Mouse (Mus musculus): ENCODE measurements around the gene Fabp3. TPM values are rescaled to one million over a fixed set of nuclear protein-coding genes. Genes with fewer than 3 reads are reported as not detected.
A peak's percentile ranks its signal among the peaks of the same experiment; 100 is the strongest.

The Fabp3 gene
- 12.3 and 33.1 TPM in 2 replicates for polyA plus RNA-seq (2016; fragmentation: Nextera tagmentation; extraction: Ambion mirVana)

DNA sequence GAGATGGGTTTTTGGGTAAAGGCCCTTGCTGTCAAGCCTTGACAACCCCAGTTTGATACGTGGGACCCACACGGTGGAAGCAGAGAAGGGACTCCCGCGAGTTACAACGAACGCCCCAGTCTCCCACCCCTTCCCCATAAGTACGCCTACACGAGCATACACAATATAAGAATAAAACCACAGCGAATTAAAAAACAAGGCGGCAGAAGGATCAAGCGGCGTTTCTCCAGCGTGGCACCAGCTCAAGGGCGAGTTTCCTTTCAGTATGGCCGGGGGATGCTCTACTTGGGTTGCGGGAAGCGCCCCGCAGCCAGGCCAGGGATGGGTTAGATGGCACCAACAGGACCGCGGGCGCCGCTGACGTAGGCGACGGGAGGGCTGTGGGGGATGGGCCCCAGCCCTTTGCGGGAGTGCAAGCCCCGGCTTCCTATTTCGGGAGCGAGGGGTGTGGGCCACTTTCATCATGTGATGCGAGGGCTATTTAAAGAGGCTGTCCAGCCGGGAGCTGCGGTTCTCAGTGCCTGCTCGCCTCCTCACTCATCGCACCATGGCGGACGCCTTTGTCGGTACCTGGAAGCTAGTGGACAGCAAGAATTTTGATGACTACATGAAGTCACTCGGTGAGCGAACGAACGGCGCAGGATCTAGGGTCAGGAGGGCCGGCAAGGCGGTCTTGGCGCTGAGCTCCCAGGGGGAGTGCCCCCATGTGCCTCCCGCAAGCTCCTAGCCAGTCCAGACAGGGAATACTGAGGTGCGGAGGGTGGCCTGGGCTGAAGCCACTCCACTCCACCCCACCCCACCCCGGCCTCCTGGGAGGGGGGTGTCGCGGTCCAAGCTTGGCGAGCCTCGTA is at the start of gene Fabp3, which contains the start of gene Gm10570:
Gene Fabp3, plus strand, starts transcription at position 365 of the 851 bp plus-strand sequence.
Gene Gm10570, minus strand, starts transcription at position 444 of the 851 bp plus-strand sequence.
- peaks cover 85% of the 10 kb centered on the region for H3K27me3 ChIP-seq (ENCODE audit: insufficient read depth, poor library complexity, severe bottlenecking)
- H3K4me3 ChIP-seq, result peak within 1 kb of the TSS; percentile 62
- H3K4me1 ChIP-seq (replicated peaks), result peaks cover 38% of the 10 kb centered on the region
- H3K9me3 ChIP-seq, result no peaks in the 10 kb centered on the region
- no peaks in the 10 kb centered on the region for H3K36me3 ChIP-seq
- peak within 1 kb of the TSS; percentile 75 for H3K27ac ChIP-seq
- DNase-seq (ENCODE audit: low spot score), result peak; percentile 68
- under 1% methylated on average over 52 of the region's 52 CpGs for WGBS

DNA sequence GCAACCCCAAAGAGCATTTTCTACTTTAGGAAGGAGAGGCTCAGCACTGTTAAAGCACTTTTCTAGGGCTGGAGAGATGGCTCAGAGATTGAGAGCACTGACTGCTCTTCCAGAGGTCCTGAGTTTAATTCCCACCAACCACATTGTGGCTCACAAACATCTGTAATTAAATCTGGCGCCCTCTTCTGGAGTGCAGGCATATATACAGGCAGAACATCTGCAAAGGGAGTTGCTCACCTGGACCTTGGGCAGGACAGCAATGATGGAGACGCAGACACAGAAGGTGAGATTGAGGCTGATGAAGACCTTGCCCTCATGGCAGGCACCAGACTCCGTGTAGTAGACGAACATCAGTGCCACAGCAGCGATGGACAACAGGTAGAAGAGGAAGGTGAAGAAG is 48.0 kb upstream of the Fabp3 start:
- no peak for DNase-seq (ENCODE audit: low spot score)
- H3K27me3 ChIP-seq (ENCODE audit: insufficient read depth, poor library complexity, severe bottlenecking), result peaks cover 18% of the 10 kb centered on the region
- H3K27ac ChIP-seq, result no peak overlapping the region
- no peaks in the 10 kb centered on the region for H3K9me3 ChIP-seq
- WGBS, result 30% methylated on average over 5 of the region's 5 CpGs
- H3K36me3 ChIP-seq, result peaks cover 82% of the 10 kb centered on the region
- no peak overlapping the region for H3K4me3 ChIP-seq
- peaks cover 24% of the 10 kb centered on the region for H3K4me1 ChIP-seq (replicated peaks)

DNA sequence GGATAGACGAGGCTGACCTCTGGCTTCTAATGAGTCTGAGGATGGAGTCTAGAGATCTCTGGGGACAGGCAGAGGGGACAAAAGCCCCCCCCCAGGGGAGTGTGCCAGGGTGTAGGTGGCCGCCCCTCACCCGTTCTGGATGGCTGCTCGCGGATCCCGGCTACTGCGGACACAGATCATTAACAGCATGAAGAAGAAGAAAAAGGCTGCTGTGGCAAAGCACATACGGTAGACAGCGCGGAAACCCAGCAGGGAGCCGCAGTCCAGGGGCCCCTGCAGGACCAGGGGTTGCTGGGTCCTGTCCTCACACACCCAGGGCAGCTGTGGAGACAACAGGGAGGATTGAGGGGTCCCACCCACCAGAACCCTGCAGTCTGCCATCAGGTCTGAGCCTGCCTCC is 44.3 kb upstream of the Fabp3 start:
- H3K4me1 ChIP-seq (replicated peaks), result peaks cover 49% of the 10 kb centered on the region
- no peaks in the 10 kb centered on the region for H3K9me3 ChIP-seq
- H3K27ac ChIP-seq, result peak overlapping the region; percentile 54; the same call in 1 of the 2 replicates
- WGBS, result 16% methylated on average over 11 of the region's 11 CpGs
- peaks cover 48% of the 10 kb centered on the region for H3K36me3 ChIP-seq
- DNase-seq (ENCODE audit: low spot score), result no peak
- H3K27me3 ChIP-seq (ENCODE audit: insufficient read depth, poor library complexity, severe bottlenecking), result peaks cover 24% of the 10 kb centered on the region
- peak overlapping the region; percentile 14; the same call in 1 of the 2 replicates for H3K4me3 ChIP-seq

DNA sequence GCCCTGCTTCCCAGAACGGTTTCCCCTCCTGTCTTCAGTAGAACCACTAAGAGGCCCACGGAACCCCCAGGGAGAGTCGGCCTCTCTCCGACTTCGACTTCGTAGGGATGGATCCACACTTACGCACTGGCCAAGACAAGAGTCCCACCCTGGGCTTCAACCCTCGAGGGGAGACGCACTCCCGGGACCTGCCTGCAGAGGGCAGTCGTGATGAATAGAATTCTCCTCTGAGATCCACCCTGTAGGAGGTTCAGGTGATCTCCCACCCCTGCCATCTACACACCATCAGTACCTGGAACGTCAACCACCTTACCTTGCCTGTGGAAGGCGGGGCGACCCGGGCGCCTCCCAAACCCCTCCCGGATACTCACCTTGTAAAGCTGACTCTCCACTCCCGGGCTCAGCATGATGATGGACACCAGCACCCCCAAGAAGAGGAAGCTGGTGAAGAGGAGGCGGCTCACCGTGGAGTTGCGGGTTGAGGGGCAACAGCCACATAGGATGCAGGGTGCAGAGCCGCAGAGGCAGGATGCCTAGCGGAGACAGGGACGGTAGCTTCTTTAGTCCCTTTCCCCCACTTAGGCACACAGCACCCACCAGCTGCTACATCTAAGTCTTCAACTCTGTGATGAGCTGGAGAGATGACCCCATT is 43.6 kb upstream of the Fabp3 start:
- Histone ChIP-seq H3K27ac (peak overlapping the region; percentile 54; the same call in 1 of the 2 replicates), H3K9me3 (no peaks in the 10 kb centered on the region), H3K4me1 (replicated peaks) (peaks cover 49% of the 10 kb centered on the region), H3K4me3 (peak overlapping the region; percentile 14; the same call in 1 of the 2 replicates), H3K27me3 (ENCODE audit: insufficient read depth, poor library complexity, severe bottlenecking) (peaks cover 24% of the 10 kb centered on the region), H3K36me3 (peaks cover 41% of the 10 kb centered on the region)
- DNase-seq (ENCODE audit: low spot score), result peak; percentile 79
- WGBS, result 22% methylated on average over 24 of the region's 24 CpGs

DNA sequence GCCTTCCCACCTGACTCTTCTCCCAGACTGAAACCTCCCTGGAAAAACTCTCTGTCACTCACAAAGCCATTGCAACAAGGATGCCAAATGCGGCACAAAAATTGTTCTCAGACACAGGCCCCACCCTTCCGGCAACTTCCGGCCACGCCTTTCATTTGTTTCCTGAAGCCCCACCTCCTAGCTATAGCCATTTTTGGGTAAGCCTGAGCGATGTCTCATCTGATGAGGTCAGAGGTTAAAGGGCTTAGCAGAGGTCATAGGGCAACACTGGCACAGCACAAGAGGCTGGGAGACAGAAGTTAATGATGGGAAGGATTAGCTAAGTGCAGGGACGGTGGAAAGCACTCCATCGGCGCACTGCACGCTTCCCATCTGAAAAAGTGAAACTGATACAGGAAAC is 41.8 kb upstream of the Fabp3 start:
- WGBS, result 64% methylated on average over 9 of the region's 9 CpGs
- peaks cover 30% of the 10 kb centered on the region for H3K36me3 ChIP-seq
- peaks cover 24% of the 10 kb centered on the region for H3K27me3 ChIP-seq (ENCODE audit: insufficient read depth, poor library complexity, severe bottlenecking)
- no peak overlapping the region for H3K27ac ChIP-seq
- H3K4me3 ChIP-seq, result no peak overlapping the region
- H3K4me1 ChIP-seq (replicated peaks), result peaks cover 49% of the 10 kb centered on the region
- DNase-seq (ENCODE audit: low spot score), result no peak
- no peaks in the 10 kb centered on the region for H3K9me3 ChIP-seq

DNA sequence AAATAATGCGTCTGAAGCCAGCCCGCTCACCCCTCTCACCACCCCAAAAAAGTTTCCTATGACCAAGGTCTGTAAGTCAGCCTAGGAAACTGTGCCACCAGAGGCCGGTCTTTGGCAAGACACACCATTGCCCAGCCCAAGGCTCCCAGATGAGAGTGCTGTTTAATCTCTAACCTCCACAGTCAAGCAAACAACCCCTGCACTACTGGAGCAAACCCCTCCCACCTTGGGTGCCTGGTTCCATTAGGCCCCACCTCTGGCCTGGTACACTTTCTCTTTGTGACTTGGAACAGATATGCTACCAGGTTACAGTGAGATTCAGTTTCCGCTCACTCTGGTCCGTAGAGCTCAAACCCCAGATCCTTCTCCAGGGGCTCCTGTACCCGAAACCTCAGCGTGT is 41.3 kb upstream of the Fabp3 start:
- no peaks in the 10 kb centered on the region for H3K9me3 ChIP-seq
- peaks cover 49% of the 10 kb centered on the region for H3K4me1 ChIP-seq (replicated peaks)
- H3K27ac ChIP-seq, result peak overlapping the region; percentile 46; the same call in 1 of the 2 replicates
- no peak for DNase-seq (ENCODE audit: low spot score)
- peaks cover 25% of the 10 kb centered on the region for H3K36me3 ChIP-seq
- no peak overlapping the region for H3K4me3 ChIP-seq
- H3K27me3 ChIP-seq (ENCODE audit: insufficient read depth, poor library complexity, severe bottlenecking), result peaks cover 24% of the 10 kb centered on the region
- WGBS, result 85% methylated on average over 7 of the region's 7 CpGs

DNA sequence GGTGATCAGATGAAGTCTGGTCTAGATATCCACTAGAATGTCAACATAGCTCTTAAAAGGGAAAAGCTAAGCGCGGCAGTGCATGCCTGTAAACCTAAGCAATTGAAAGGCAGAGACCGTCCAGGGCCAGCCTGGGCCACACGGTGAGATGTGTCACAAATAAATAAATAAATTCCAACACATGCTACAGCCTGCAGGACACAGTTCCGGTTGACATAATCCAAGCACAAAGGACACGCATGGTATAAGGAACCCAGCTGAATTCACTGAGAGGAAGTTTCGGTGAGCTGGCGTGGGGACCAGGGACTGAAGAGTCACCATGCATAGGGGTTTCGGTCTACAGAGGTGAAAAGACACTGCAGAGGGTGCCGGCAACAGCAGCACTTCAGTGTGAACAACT is 39.7 kb upstream of the Fabp3 start:
- H3K27me3 ChIP-seq (ENCODE audit: insufficient read depth, poor library complexity, severe bottlenecking), result peaks cover 29% of the 10 kb centered on the region
- no peak overlapping the region for H3K27ac ChIP-seq
- peaks cover 54% of the 10 kb centered on the region for H3K4me1 ChIP-seq (replicated peaks)
- peaks cover 9% of the 10 kb centered on the region; the same call in 1 of the 2 replicates for H3K36me3 ChIP-seq
- H3K4me3 ChIP-seq, result no peak overlapping the region
- 89% methylated on average over 10 of the region's 10 CpGs for WGBS
- no peak for DNase-seq (ENCODE audit: low spot score)
- H3K9me3 ChIP-seq, result no peaks in the 10 kb centered on the region

DNA sequence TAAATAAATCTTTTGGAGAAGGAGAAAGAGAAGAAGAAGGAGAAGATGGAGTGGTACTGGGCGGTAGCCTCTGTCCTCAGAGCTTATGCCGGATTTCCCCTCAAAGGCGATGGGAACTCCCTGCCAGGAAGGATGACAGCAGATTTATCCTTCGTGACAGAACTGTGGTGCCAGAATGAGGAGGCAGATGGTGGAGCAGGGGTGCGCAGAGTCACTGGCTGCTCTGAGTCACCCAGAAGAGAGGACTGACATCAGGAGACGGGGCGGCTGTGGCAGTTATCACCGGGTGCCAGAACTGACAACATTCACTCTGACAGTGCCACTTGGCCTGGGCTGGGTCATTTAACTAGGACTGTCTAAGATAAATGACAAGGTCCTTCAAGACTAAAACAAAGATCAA is 38.3 kb upstream of the Fabp3 start:
- DNase-seq (ENCODE audit: low spot score), result no peak

DNA sequence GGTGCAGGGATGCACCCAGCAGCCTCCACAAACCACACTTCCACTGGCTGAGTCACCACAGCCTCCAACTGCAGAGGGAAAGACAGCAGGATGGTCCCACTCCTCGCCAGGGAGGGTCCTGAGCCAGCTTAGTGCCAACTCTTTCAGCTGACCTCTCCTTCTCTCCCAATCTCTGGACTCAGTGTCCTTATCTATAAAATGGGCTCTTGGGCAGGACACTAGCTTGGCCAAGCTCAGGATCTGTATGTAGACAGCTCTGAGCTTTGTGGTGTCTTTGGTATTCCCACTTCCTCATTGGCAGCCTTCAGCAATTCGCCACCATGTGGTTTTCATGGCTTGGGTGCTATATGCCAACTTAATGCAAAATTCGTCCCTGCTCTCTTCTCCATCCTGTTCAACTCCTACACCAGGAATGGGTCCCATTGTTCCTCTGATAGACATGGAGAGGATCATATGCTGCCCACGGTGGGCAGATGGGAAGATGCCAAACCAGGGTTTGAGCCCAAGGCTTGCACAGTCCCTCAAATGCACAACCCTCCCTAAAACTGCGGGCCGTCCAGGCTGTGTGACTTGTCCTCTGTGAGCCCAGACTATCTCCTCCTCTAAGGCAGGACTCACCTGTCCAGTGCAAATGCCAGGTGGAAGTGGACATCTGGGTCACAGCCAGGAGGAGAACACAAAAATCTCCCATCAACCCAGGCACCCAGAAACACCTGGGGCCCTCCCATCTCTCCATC is 37.6 kb upstream of the Fabp3 start:
- DNase-seq (ENCODE audit: low spot score), result no peak
- peaks cover 54% of the 10 kb centered on the region for H3K4me1 ChIP-seq (replicated peaks)
- H3K9me3 ChIP-seq, result no peaks in the 10 kb centered on the region
- WGBS, result 86% methylated on average over 6 of the region's 6 CpGs
- peaks cover 4% of the 10 kb centered on the region; the same call in 1 of the 2 replicates for H3K36me3 ChIP-seq
- no peak overlapping the region for H3K27ac ChIP-seq
- no peak overlapping the region for H3K4me3 ChIP-seq
- H3K27me3 ChIP-seq (ENCODE audit: insufficient read depth, poor library complexity, severe bottlenecking), result peaks cover 41% of the 10 kb centered on the region

More for the DNA sequence above, 38.3 kb upstream of the Fabp3 start:
- peaks cover 54% of the 10 kb centered on the region for H3K4me1 ChIP-seq (replicated peaks)
- peaks cover 35% of the 10 kb centered on the region for H3K27me3 ChIP-seq (ENCODE audit: insufficient read depth, poor library complexity, severe bottlenecking)
- H3K27ac ChIP-seq, result no peak overlapping the region
- H3K36me3 ChIP-seq, result peaks cover 4% of the 10 kb centered on the region; the same call in 1 of the 2 replicates
- H3K4me3 ChIP-seq, result no peak overlapping the region
- WGBS, result 88% methylated on average over 8 of the region's 8 CpGs
- no peaks in the 10 kb centered on the region for H3K9me3 ChIP-seq

DNA sequence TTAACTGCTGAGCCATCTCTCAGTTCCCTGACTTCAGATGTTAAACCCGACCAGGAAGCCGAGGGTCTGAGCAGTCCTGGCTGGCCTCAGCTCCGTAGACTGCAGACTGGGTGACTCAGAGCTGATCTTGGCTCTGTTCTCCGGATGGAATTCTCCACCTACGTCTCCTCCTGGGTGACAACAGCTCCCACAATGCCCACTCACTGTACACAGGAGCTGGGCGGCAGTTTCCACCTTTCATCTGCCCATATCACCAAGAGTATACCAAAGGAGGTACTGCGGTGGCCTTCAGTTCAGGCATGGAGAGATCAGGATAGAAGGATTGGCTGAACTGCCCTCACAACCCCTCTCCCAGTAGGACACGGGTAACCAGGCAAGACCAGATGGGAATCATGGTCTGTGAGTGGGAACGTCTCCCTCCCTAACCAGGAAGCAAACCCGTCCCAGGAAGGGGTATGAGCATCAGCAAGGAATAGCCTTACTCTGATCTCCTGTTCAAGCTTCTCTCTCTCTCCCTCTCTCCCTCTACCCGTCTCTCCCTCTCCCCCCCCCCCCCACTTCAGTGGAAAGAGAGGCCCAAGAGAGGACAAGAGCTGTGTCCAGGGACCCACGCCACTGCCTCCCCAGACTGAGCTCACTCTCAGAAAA is 34.6 kb upstream of the Fabp3 start:
- DNase-seq (ENCODE audit: low spot score), result no peak
- WGBS, result 8% methylated on average over 12 of the region's 12 CpGs
- no peaks in the 10 kb centered on the region for H3K9me3 ChIP-seq
- H3K4me3 ChIP-seq, result peak overlapping the region; percentile 70
- H3K4me1 ChIP-seq (replicated peaks), result peaks cover 46% of the 10 kb centered on the region
- peaks cover 4% of the 10 kb centered on the region; the same call in 1 of the 2 replicates for H3K36me3 ChIP-seq
- peak overlapping the region; percentile 96 for H3K27ac ChIP-seq
- H3K27me3 ChIP-seq (ENCODE audit: insufficient read depth, poor library complexity, severe bottlenecking), result peaks cover 65% of the 10 kb centered on the region

DNA sequence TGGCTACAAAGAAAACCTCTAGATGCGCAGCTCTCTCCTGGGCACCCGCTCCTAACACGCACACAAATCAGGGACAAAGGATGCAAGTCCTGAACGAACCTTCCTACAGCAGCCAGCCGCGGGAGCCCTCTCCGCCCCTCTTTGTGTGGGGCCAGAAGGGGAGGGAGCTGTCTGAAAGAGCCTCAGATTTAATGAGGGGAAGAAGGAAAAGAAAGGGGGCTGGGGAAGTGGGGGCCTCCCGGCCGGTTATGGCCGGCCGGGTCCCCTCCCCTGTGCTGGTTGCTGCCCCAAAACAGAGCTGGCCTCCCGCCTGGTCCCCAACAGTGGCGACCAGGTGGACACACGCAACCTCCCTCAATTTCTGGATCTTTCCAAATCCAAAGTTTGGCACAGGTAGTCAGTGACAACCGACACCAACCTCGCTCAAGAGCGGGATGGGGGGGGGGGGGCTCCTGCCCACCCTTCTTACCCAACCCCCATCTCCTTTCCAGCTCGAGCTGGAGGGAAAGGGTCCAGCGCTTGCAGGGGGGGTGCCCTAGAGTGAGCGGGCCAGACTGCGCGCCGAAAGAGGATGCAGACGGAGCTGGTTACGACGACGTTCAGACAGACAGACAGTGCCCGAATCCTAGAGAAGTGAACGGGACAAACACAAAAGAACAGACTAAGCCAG is 33.9 kb upstream of the Fabp3 start:
- H3K36me3 ChIP-seq, result peaks cover 4% of the 10 kb centered on the region; the same call in 1 of the 2 replicates
- peaks cover 46% of the 10 kb centered on the region for H3K4me1 ChIP-seq (replicated peaks)
- peak overlapping the region; percentile 70 for H3K4me3 ChIP-seq
- DNase-seq (ENCODE audit: low spot score), result peak; percentile 83
- H3K27me3 ChIP-seq (ENCODE audit: insufficient read depth, poor library complexity, severe bottlenecking), result peaks cover 65% of the 10 kb centered on the region
- no peaks in the 10 kb centered on the region for H3K9me3 ChIP-seq
- 0% methylated on average over 29 of the region's 29 CpGs for WGBS
- peak overlapping the region; percentile 96 for H3K27ac ChIP-seq

Data from hindbrain, embryonic 10.5 days (tissue).